Comparison of ENCODE assay signal across 23 mouse cellular contexts in the genomic region with DNA sequence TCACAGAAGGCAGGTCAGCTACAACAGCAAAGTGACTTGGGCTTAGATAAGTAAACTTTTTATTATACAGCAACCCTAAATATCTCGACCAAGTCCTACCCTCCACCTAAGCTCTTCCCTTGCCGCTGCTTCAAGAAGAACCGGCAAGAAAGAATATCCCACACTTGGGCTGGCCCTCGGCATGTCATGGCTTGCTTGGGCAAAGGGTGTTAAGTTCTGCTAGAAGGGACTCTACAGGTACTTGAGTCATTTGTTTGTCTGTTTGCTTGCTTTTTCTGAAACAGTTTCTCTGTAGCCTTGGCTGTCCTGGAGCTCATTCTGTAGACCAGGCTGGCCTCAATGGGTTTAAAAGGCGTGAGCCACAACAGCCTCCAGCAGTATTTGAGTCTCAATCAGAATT. TPM values are rescaled to one million over a fixed set of nuclear protein-coding genes. Genes with fewer than 3 reads are reported as not detected.
A peak's percentile ranks its signal among the peaks of the same experiment; 100 is the strongest.
DNase-seq lines count a peak whose midpoint lies in the region; ATAC-seq lines count a peak whose summit lies in the region.
"Had no signal": no experiment of that assay in that cellular context is flagged by ENCODE, and none has a peak within 500 bp of the region (broad histone marks: within the 10 kb centered on the region; RNA-seq: fewer than 3 reads in every experiment).

No protein-coding gene starts in this region.

- DNase-seq in hindbrain, embryonic 11.5 days (ENCODE audit: low spot score): no peak
- DNase-seq in urinary bladder, adult 18-20 months (ENCODE audit: low spot score in 2 of 2): peak; percentile 47 to 59
- no peak for DNase-seq in urinary bladder, postnatal 4 days (ENCODE audit: low spot score in 2 of 2)
- DNase-seq in right cerebral cortex, postnatal 14 days: no peak
- no peak for DNase-seq in thymus, postnatal 4 days
- DNase-seq: cerebellum, adult 9-11 months; forebrain, postnatal 0 days; heart, postnatal 10 days; kidney, postnatal 10 days; layer of hippocampus, postnatal 36 days; liver; thymus, postnatal 14 days had no signal

- H3K4me2 ChIP-seq in hindbrain, embryonic 13.5 days: no peak overlapping the region
- H3K4me2 ChIP-seq in hindbrain, embryonic 11.5 days (replicated peaks; ENCODE audit: low read depth, low read length): no peak overlapping the region
- no peak overlapping the region for H3K4me2 ChIP-seq in stomach, embryonic 16.5 days (ENCODE audit: low read depth, low read length)
- H3K4me2 ChIP-seq: heart, embryonic 11.5 days; hindbrain, embryonic 15.5 days; midbrain, embryonic 11.5 days had no signal

- H3K27ac ChIP-seq in hindbrain, embryonic 13.5 days: 0 out of 2 replicates have a peak overlapping the region, but pooled peaks have one; percentile 12
- no peak overlapping the region for H3K27ac ChIP-seq in hindbrain, embryonic 11.5 days (ENCODE audit: low read depth, low read length)
- peak overlapping the region; percentile 74 for H3K27ac ChIP-seq in stomach, embryonic 16.5 days (ENCODE audit: low read length)
- H3K27ac ChIP-seq: forebrain, embryonic 10.5 days; hindbrain, embryonic 15.5 days; layer of hippocampus, adult 2 months had no signal

- no peaks in the 10 kb centered on the region for H3K9me3 ChIP-seq in hindbrain, embryonic 13.5 days
- no peaks in the 10 kb centered on the region for H3K9me3 ChIP-seq in hindbrain, embryonic 11.5 days (ENCODE audit: control insufficient read depth, low read length)
- H3K9me3 ChIP-seq in stomach, embryonic 16.5 days (replicated peaks; ENCODE audit: control insufficient read depth, low read length): no peaks in the 10 kb centered on the region
- H3K9me3 ChIP-seq: forebrain, embryonic 10.5 days; hindbrain, embryonic 15.5 days had no signal

- no peak overlapping the region for H3K4me3 ChIP-seq in hindbrain, embryonic 13.5 days
- no peak overlapping the region for H3K4me3 ChIP-seq in hindbrain, embryonic 11.5 days (ENCODE audit: low read depth, low read length)
- no peak overlapping the region for H3K4me3 ChIP-seq in stomach, embryonic 16.5 days (replicated peaks; ENCODE audit: low read length)
- H3K4me3 ChIP-seq: forebrain, embryonic 10.5 days; hindbrain, embryonic 15.5 days; layer of hippocampus, adult 2 months had no signal

- H3K27me3 ChIP-seq in hindbrain, embryonic 13.5 days: no peaks in the 10 kb centered on the region
- no peaks in the 10 kb centered on the region for H3K27me3 ChIP-seq in hindbrain, embryonic 11.5 days (ENCODE audit: control insufficient read depth, insufficient read depth, low read length)
- no peaks in the 10 kb centered on the region for H3K27me3 ChIP-seq in stomach, embryonic 16.5 days (ENCODE audit: control insufficient read depth, insufficient read depth, low read length)
- H3K27me3 ChIP-seq: CH12.LX; hindbrain, embryonic 15.5 days had no signal

- H3K4me1 ChIP-seq in hindbrain, embryonic 13.5 days (replicated peaks): peaks cover 31% of the 10 kb centered on the region
- H3K4me1 ChIP-seq in hindbrain, embryonic 11.5 days (replicated peaks; ENCODE audit: control insufficient read depth, insufficient read depth, low read length): no peaks in the 10 kb centered on the region; the same call in 1 of the 2 replicates
- H3K4me1 ChIP-seq in stomach, embryonic 16.5 days (ENCODE audit: control insufficient read depth, insufficient read depth, low read length): peaks cover 14% of the 10 kb centered on the region

- H3K9ac ChIP-seq in hindbrain, embryonic 13.5 days: no peak overlapping the region
- no peak overlapping the region for H3K9ac ChIP-seq in hindbrain, embryonic 11.5 days (ENCODE audit: low read depth, low read length)
- no peak overlapping the region for H3K9ac ChIP-seq in stomach, embryonic 16.5 days (ENCODE audit: low read length)
- H3K9ac ChIP-seq: forebrain, postnatal 0 days; hindbrain, embryonic 15.5 days had no signal

- ATAC-seq in hindbrain, embryonic 13.5 days (ENCODE audit: low FRiP score): no peak
- no peak for ATAC-seq in hindbrain, embryonic 11.5 days (ENCODE audit: low FRiP score)
- no peak for ATAC-seq in stomach, embryonic 16.5 days (ENCODE audit: insufficient read depth, low FRiP score)
- ATAC-seq: forebrain, postnatal 0 days; intestine, embryonic 16.5 days; lung, postnatal 0 days had no signal

- H3K36me3 ChIP-seq in hindbrain, embryonic 13.5 days: no peaks in the 10 kb centered on the region
- H3K36me3 ChIP-seq in hindbrain, embryonic 11.5 days (ENCODE audit: control insufficient read depth, insufficient read depth, low read length): no peaks in the 10 kb centered on the region
- no peaks in the 10 kb centered on the region for H3K36me3 ChIP-seq in stomach, embryonic 16.5 days (ENCODE audit: control insufficient read depth, insufficient read depth, low read length)
- H3K36me3 ChIP-seq: hindbrain, embryonic 15.5 days had no signal

- WGBS in hindbrain, embryonic 13.5 days: 43% methylated on average over 5 of the region's 5 CpGs
- 48% methylated on average over 5 of the region's 5 CpGs for WGBS in hindbrain, embryonic 11.5 days
- 39% methylated on average over 5 of the region's 5 CpGs for WGBS in stomach, embryonic 16.5 days

RNA-seq across cellular contexts. Expression of a gene that starts 3.7 kb away (rescaled TPM):
- polyA plus RNA-seq in hindbrain, embryonic 13.5 days (2015; fragmentation: Nextera tagmentation; extraction: Ambion mirVana): 138 and 139 TPM in 2 replicates
- 111 and 118 TPM in 2 replicates for polyA plus RNA-seq in hindbrain, embryonic 11.5 days (2014; fragmentation: Nextera tagmentation; extraction: Ambion mirVana)
- polyA plus RNA-seq in stomach, embryonic 16.5 days (2015; fragmentation: Nextera tagmentation; extraction: Ambion mirVana): 104 and 106 TPM in 2 replicates

RNA-seq across cellular contexts. Expression of a gene that starts 42.9 kb away (rescaled TPM):
- polyA plus RNA-seq in hindbrain, embryonic 13.5 days (2015; fragmentation: Nextera tagmentation; extraction: Ambion mirVana): 186 and 191 TPM in 2 replicates
- 178 TPM in 2 replicates for polyA plus RNA-seq in hindbrain, embryonic 11.5 days (2014; fragmentation: Nextera tagmentation; extraction: Ambion mirVana)
- 149 and 153 TPM in 2 replicates for polyA plus RNA-seq in stomach, embryonic 16.5 days (2015; fragmentation: Nextera tagmentation; extraction: Ambion mirVana)

RNA-seq across cellular contexts. Expression of a gene that starts 43.0 kb away (rescaled TPM):
- polyA plus RNA-seq in hindbrain, embryonic 13.5 days (2015; fragmentation: Nextera tagmentation; extraction: Ambion mirVana): 8.6 and 10.1 TPM in 2 replicates
- polyA plus RNA-seq in hindbrain, embryonic 11.5 days (2014; fragmentation: Nextera tagmentation; extraction: Ambion mirVana): 6.8 and 7.0 TPM in 2 replicates
- polyA plus RNA-seq in stomach, embryonic 16.5 days (2015; fragmentation: Nextera tagmentation; extraction: Ambion mirVana): 11.1 and 11.9 TPM in 2 replicates

RNA-seq across cellular contexts. Expression of a gene that starts 51.2 kb away (rescaled TPM):
- polyA plus RNA-seq in hindbrain, embryonic 13.5 days (2015; fragmentation: Nextera tagmentation; extraction: Ambion mirVana): 1.4 TPM in 2 replicates
- 0.92 and 1.2 TPM in 2 replicates for polyA plus RNA-seq in hindbrain, embryonic 11.5 days (2014; fragmentation: Nextera tagmentation; extraction: Ambion mirVana)
- 2.2 and 2.3 TPM in 2 replicates for polyA plus RNA-seq in stomach, embryonic 16.5 days (2015; fragmentation: Nextera tagmentation; extraction: Ambion mirVana)
- polyA plus RNA-seq: cortical plate, adult 2 months had no signal

Comparison
In these comparisons a context has a peak if more than half of its experiments do, and no peak if none do; other contexts are left out.
1. DNase-seq: peak in urinary bladder, adult 18-20 months (2 of 2); none in hindbrain, embryonic 11.5 days (single experiment), urinary bladder, postnatal 4 days (0 of 2), right cerebral cortex, postnatal 14 days (single experiment) and thymus, postnatal 4 days (single experiment).